Mouse (Mus musculus): ENCODE results near the gene Ms4a10. TPM values are rescaled to one million over a fixed set of nuclear protein-coding genes. Genes with fewer than 3 reads are reported as not detected.
A peak's percentile ranks its signal among the peaks of the same experiment; 100 is the strongest.

The Ms4a10 gene
- total RNA-seq, 1 experiment = 6.2 TPM

DNA sequence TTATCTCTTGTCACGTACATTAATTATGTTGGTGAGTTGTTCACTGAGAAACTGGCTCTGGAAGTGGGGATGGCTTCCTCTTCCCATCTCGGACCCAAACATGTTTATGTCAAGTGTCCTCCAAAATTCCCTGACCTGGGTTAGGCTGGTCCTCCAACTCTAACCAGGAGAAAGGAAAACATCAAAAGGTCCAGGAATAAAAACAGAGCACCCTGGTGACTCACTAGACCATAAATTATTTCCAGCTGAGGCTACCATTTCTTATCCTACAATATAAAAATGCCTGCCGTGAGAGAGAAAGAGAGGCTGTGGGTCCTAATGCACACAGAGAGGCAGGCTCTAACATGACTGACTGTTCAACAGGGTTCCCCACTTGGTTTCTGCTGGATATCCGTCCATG lies 50.2 kb downstream of the Ms4a10 start:
- DNase-seq (ENCODE audit: low read depth, low spot score) = no peak
- Histone ChIP-seq H3K9ac (ENCODE audit: insufficient read depth, low read depth, low read length, poor library complexity, severe bottlenecking) (no peak overlapping the region), H3K9me3 (ENCODE audit: control insufficient read depth, insufficient read depth, low read depth, low read length) (no peaks in the 10 kb centered on the region), H3K4me1 (ENCODE audit: control insufficient read depth in 2 of 2, insufficient read depth in 2 of 2, low read length in 2 of 2, poor library complexity in 1 of 2) (peaks cover under 1 to 2% of the 10 kb centered on the region in 2 experiments; a peak in 1 of 4 replicates), H3K4me3 (ENCODE audit: insufficient read depth in 1 of 2, low read depth in 1 of 2, low read length in 2 of 2, poor library complexity in 1 of 2, severe bottlenecking in 1 of 2) (no peak overlapping the region), H3K27ac (ENCODE audit: insufficient read depth, low read depth, low read length, poor library complexity, severe bottlenecking) (no peak overlapping the region), H3K36me3 (ENCODE audit: control insufficient read depth, insufficient read depth, low read length, poor library complexity, severe bottlenecking) (no peaks in the 10 kb centered on the region)
- in situ Hi-C loops (cut with MboI; ENCODE audit: low sequenced_read_pairs in 2 of 2, unreplicated experiment in 2 of 2) = no loop called here
- no peak for TF ChIP-seq MAFK (IDR thresholded peaks at IDR 0.05; ENCODE audit: insufficient read depth, low read depth, low read length)
- no peak for TF ChIP-seq ZNF384 (IDR thresholded peaks at IDR 0.05; ENCODE audit: low read depth, low read length)
- TF ChIP-seq HCFC1 (IDR thresholded peaks at IDR 0.05; ENCODE audit: borderline replicate concordance, insufficient read depth, low read length) = no peak
- TF ChIP-seq CHD2 (IDR thresholded peaks at IDR 0.05; ENCODE audit: low read depth, low read length) = no peak
- TF ChIP-seq ZC3H11A (IDR thresholded peaks at IDR 0.05; ENCODE audit: borderline replicate concordance, low read depth, low read length) = no peak

DNA sequence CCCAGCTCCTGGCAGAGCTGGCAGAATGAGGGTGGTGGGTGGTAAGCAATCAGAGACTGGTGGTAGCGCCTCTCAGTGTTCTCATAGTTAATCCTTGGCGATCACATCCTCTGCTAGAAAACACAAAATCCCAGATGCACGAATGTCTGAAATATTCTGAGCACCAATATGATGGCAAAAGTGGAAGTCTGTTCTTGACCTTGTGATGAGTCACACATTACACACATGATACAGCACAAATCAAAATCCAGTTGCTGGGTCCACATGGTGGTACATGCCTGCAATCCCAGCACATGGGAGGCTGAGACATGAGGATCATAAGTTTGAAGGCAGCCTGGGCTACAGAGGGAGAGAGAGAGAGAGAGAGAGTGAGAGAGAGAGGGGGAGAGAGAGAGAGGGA lies 53.4 kb downstream of the Ms4a10 start:
- no peaks in the 10 kb centered on the region for H3K36me3 ChIP-seq (ENCODE audit: control insufficient read depth, insufficient read depth, low read length, poor library complexity, severe bottlenecking)
- no peaks in the 10 kb centered on the region for H3K9me3 ChIP-seq (ENCODE audit: control insufficient read depth, insufficient read depth, low read depth, low read length)
- TF ChIP-seq ZC3H11A (IDR thresholded peaks at IDR 0.05; ENCODE audit: borderline replicate concordance, low read depth, low read length) (no peak), ZNF384 (IDR thresholded peaks at IDR 0.05; ENCODE audit: low read depth, low read length) (no peak), HCFC1 (IDR thresholded peaks at IDR 0.05; ENCODE audit: borderline replicate concordance, insufficient read depth, low read length) (no peak), CHD2 (IDR thresholded peaks at IDR 0.05; ENCODE audit: low read depth, low read length) (no peak), MAFK (IDR thresholded peaks at IDR 0.05; ENCODE audit: insufficient read depth, low read depth, low read length) (no peak)
- no peak for DNase-seq (ENCODE audit: low read depth, low spot score)
- H3K27ac ChIP-seq (ENCODE audit: insufficient read depth, low read depth, low read length, poor library complexity, severe bottlenecking) = no peak overlapping the region
- no peak overlapping the region for H3K9ac ChIP-seq (ENCODE audit: insufficient read depth, low read depth, low read length, poor library complexity, severe bottlenecking)
- H3K4me3 ChIP-seq (ENCODE audit: insufficient read depth in 1 of 2, low read depth in 1 of 2, low read length in 2 of 2, poor library complexity in 1 of 2, severe bottlenecking in 1 of 2) = no peak overlapping the region
- in situ Hi-C loops (cut with MboI; ENCODE audit: low sequenced_read_pairs in 2 of 2, unreplicated experiment in 2 of 2) = no loop called here
- peaks cover 3 to 4% of the 10 kb centered on the region in 2 experiments; a peak in 1 of 4 replicates for H3K4me1 ChIP-seq (ENCODE audit: control insufficient read depth in 2 of 2, insufficient read depth in 2 of 2, low read length in 2 of 2, poor library complexity in 1 of 2)

DNA sequence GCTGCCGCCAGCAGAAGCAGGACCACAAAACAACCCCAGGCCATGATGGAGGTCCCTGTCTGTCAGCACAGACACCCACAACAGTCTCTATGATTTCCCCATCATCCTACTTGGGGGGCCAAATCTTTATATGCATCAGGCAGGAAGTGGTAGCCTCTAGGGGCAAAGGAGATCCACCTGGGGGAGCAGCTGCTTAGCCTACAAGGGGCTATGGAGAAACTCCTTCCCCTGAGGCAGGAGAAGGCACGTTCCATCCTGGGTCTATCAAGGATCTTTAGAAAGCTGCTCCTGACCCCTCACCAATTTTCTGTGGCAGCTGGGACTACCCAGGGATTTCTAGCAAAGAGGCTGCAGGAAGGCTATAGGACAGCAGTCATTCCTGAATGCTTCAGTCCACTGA lies 53.9 kb downstream of the Ms4a10 start, which contains the start of gene Zp1:
Gene Zp1, minus strand, starts transcription at position 101 of the 400 bp plus-strand sequence.
- H3K27ac ChIP-seq (ENCODE audit: insufficient read depth, low read depth, low read length, poor library complexity, severe bottlenecking) = no peak within 1 kb of the TSS
- in situ Hi-C loops (cut with MboI; ENCODE audit: low sequenced_read_pairs in 2 of 2, unreplicated experiment in 2 of 2) = no loop called here
- no peaks in the 10 kb centered on the region for H3K9me3 ChIP-seq (ENCODE audit: control insufficient read depth, insufficient read depth, low read depth, low read length)
- no peak for DNase-seq (ENCODE audit: low read depth, low spot score)
- H3K4me1 ChIP-seq (ENCODE audit: control insufficient read depth in 2 of 2, insufficient read depth in 2 of 2, low read length in 2 of 2, poor library complexity in 1 of 2) = peaks cover 3 to 4% of the 10 kb centered on the region in 2 experiments; a peak in 1 of 4 replicates
- no peak for TF ChIP-seq MAFK (IDR thresholded peaks at IDR 0.05; ENCODE audit: insufficient read depth, low read depth, low read length)
- no peak for TF ChIP-seq ZNF384 (IDR thresholded peaks at IDR 0.05; ENCODE audit: low read depth, low read length)
- no peak for TF ChIP-seq HCFC1 (IDR thresholded peaks at IDR 0.05; ENCODE audit: borderline replicate concordance, insufficient read depth, low read length)
- no peak for TF ChIP-seq ZC3H11A (IDR thresholded peaks at IDR 0.05; ENCODE audit: borderline replicate concordance, low read depth, low read length)
- TF ChIP-seq CHD2 (IDR thresholded peaks at IDR 0.05; ENCODE audit: low read depth, low read length) = no peak
- H3K9ac ChIP-seq (ENCODE audit: insufficient read depth, low read depth, low read length, poor library complexity, severe bottlenecking) = no peak within 1 kb of the TSS
- no peak within 1 kb of the TSS for H3K4me3 ChIP-seq (ENCODE audit: insufficient read depth in 1 of 2, low read depth in 1 of 2, low read length in 2 of 2, poor library complexity in 1 of 2, severe bottlenecking in 1 of 2)
- no peaks in the 10 kb centered on the region for H3K36me3 ChIP-seq (ENCODE audit: control insufficient read depth, insufficient read depth, low read length, poor library complexity, severe bottlenecking)

DNA sequence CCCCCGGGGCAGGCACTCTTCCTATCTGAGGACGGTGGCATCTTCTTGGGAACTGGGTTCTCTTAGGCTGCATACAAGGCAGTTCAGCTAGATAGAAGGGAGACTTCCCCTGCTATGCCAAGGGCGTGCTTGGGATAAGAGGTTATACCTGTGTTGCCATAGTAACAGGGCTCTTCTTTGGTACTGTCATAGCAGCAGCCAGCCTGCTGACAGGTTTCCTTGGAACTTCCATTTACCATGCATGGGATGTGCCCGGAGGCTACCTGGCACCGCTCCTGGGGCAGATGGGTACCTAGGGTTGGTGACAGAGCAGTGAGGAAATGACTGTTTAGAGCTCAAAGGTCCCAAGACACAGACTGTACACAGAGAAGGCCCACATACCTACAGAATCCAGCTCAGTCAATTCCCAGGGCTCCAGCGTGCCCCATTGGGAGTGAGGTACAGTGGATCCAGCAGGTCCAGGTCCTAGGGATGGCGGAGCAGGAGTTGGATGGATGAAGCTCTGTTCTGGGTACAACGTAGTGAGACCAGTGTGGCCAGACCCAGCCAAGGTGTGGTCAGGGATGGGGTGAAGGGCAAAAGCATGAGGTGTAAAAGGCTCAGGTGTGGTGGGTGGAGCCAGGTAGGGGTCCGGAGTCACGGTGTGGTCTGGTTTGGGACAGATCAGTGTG lies 56.0 kb downstream of the Ms4a10 start:
- H3K9ac ChIP-seq (ENCODE audit: insufficient read depth, low read depth, low read length, poor library complexity, severe bottlenecking) = no peak overlapping the region
- H3K9me3 ChIP-seq (ENCODE audit: control insufficient read depth, insufficient read depth, low read depth, low read length) = no peaks in the 10 kb centered on the region
- in situ Hi-C loops (cut with MboI; ENCODE audit: low sequenced_read_pairs in 2 of 2, unreplicated experiment in 2 of 2) = no loop called here
- peaks cover 3 to 4% of the 10 kb centered on the region in 2 experiments; a peak in 1 of 4 replicates for H3K4me1 ChIP-seq (ENCODE audit: control insufficient read depth in 2 of 2, insufficient read depth in 2 of 2, low read length in 2 of 2, poor library complexity in 1 of 2)
- DNase-seq (ENCODE audit: low read depth, low spot score) = no peak
- H3K36me3 ChIP-seq (ENCODE audit: control insufficient read depth, insufficient read depth, low read length, poor library complexity, severe bottlenecking) = no peaks in the 10 kb centered on the region
- 0 out of 2 replicates have a peak overlapping the region, but pooled peaks have one; percentile 4 for H3K27ac ChIP-seq (ENCODE audit: insufficient read depth, low read depth, low read length, poor library complexity, severe bottlenecking)
- no peak for TF ChIP-seq ZNF384 (IDR thresholded peaks at IDR 0.05; ENCODE audit: low read depth, low read length)
- no peak for TF ChIP-seq CHD2 (IDR thresholded peaks at IDR 0.05; ENCODE audit: low read depth, low read length)
- TF ChIP-seq HCFC1 (IDR thresholded peaks at IDR 0.05; ENCODE audit: borderline replicate concordance, insufficient read depth, low read length) = no peak
- no peak for TF ChIP-seq MAFK (IDR thresholded peaks at IDR 0.05; ENCODE audit: insufficient read depth, low read depth, low read length)
- no peak for TF ChIP-seq ZC3H11A (IDR thresholded peaks at IDR 0.05; ENCODE audit: borderline replicate concordance, low read depth, low read length)
- H3K4me3 ChIP-seq (ENCODE audit: insufficient read depth in 1 of 2, low read depth in 1 of 2, low read length in 2 of 2, poor library complexity in 1 of 2, severe bottlenecking in 1 of 2) = no peak overlapping the region

Measured in ES-E14 (cell line).